Mouse (Mus musculus) embryonic facial prominence, embryonic 15.5 days (tissue): Measurements from ENCODE around the gene St5. TPM values are rescaled to one million over a fixed set of nuclear protein-coding genes. Genes with fewer than 3 reads are reported as not detected.
A peak's percentile ranks its signal among the peaks of the same experiment; 100 is the strongest.

Experiments used
- ATAC-seq: fragments of 200-750 bp; cut with Nextera tagmentation; 2 replicates; pipeline ENCODE4 v1.8.0; 2017; ENCODE audit warnings: low read depth, moderate TSS enrichment; ENCODE audit not compliant: insufficient number of reproducible peaks, low FRiP score, low TSS enrichment
- H3K27ac ChIP-seq: fragments of 300-500 bp; sonication (generic); replicated peaks from 2 replicates; pipeline ENCODE4 v1.5.1; 2015; ENCODE audit warnings: mild to moderate bottlenecking, inconsistent platforms
- H3K27me3 ChIP-seq: fragments of 300-500 bp; sonication (generic); 2 replicates; pipeline ENCODE4 v1.6.1; 2015; ENCODE audit warnings: inconsistent platforms
- H3K36me3 ChIP-seq: fragments of 300-500 bp; sonication (generic); 2 replicates; pipeline ENCODE4 v1.6.1; 2015; ENCODE audit warnings: mild to moderate bottlenecking, inconsistent platforms
- H3K4me1 ChIP-seq: fragments of 300-500 bp; sonication (generic); 2 replicates; pipeline ENCODE4 v1.6.1; 2015; ENCODE audit warnings: inconsistent platforms
- H3K4me2 ChIP-seq: fragments of 300-500 bp; sonication (generic); replicated peaks from 2 replicates; pipeline ENCODE4 v1.6.1; 2015; ENCODE audit warnings: mild to moderate bottlenecking, inconsistent platforms
- H3K4me3 ChIP-seq: fragments of 300-500 bp; sonication (generic); replicated peaks from 2 replicates; pipeline ENCODE4 v1.5.1; 2015; ENCODE audit warnings: mild to moderate bottlenecking, inconsistent platforms
- H3K9ac ChIP-seq: fragments of 300-500 bp; sonication (generic); 2 replicates; pipeline ENCODE4 v1.6.1; 2015; ENCODE audit warnings: inconsistent platforms
- H3K9me3 ChIP-seq: fragments of 300-500 bp; sonication (generic); replicated peaks from 2 replicates; pipeline ENCODE4 v1.6.1; 2016; ENCODE audit warnings: inconsistent platforms
- WGBS: fragments of 180-500 bp; shearing (Covaris S2); methylation state at CpG from one replicate; pipeline ENCODE4 v1.1.7; 2015; 5-methylcytosine and 5-hydroxymethylcytosine counted together
- polyA plus RNA-seq: library from polyadenylated mRNA; unstranded; fragments of >200 nt; fragmentation: Nextera tagmentation; extraction: Ambion mirVana; gene quantifications from 2 replicates; pipeline ENCODE4 v1.2.1, GENCODE M21; 2015

The St5 gene
- 49.8 and 52.4 TPM in 2 replicates for polyA plus RNA-seq

GRCm38 (mm10) chr7:109703190-109704015 is at the start of gene St5, which contains the start of gene Akip1:
Gene St5 (minus strand): TSS chr7:109703605.
Gene Akip1 (plus strand): TSS chr7:109703690.
- Histone ChIP-seq H3K4me3 (peak within 1 kb of the TSS; percentile 60), H3K4me2 (peak within 1 kb of the TSS; percentile 82), H3K27me3 (no peaks in the 10 kb centered on the region), H3K36me3 (no peaks in the 10 kb centered on the region), H3K4me1 (peaks cover 24% of the 10 kb centered on the region), H3K27ac (peak within 1 kb of the TSS; percentile 80), H3K9ac (peak within 1 kb of the TSS; percentile 44), H3K9me3 (no peaks in the 10 kb centered on the region)
- ATAC-seq: peak; percentile 93
- WGBS: under 1% methylated on average over 61 of the region's 61 CpGs

- H3K27me3 ChIP-seq: no peaks in the 10 kb centered on the region
- peak within 1 kb of the TSS; percentile 84 for H3K27ac ChIP-seq
- no peaks in the 10 kb centered on the region for H3K9me3 ChIP-seq
- peak; percentile 87 for ATAC-seq
- H3K4me1 ChIP-seq: peaks cover 19% of the 10 kb centered on the region
- peak within 1 kb of the TSS; percentile 86 for H3K9ac ChIP-seq
- WGBS: under 1% methylated on average over 74 of the region's 74 CpGs
- H3K36me3 ChIP-seq: no peaks in the 10 kb centered on the region
- H3K4me3 ChIP-seq: peak within 1 kb of the TSS; percentile 80
- H3K4me2 ChIP-seq: peak within 1 kb of the TSS; percentile 74
These were observed 48.9 kb upstream of the St5 start, which contains the start of gene Tmem9b for GRCm38 (mm10) chr7:109752008-109752925. Gene Tmem9b (minus strand): TSS chr7:109752875.

GRCm38 (mm10) chr7:109751427-109752007 is 48.1 kb upstream of the St5 start:
- H3K4me3 ChIP-seq: peak overlapping the region; percentile 80
- peak overlapping the region; percentile 84; the same call in 1 of the 2 replicates for H3K27ac ChIP-seq
- WGBS: 2% methylated on average over 13 of the region's 13 CpGs
- peak overlapping the region; percentile 86 for H3K9ac ChIP-seq
- peaks cover 19% of the 10 kb centered on the region for H3K4me1 ChIP-seq
- no peaks in the 10 kb centered on the region for H3K27me3 ChIP-seq
- peaks cover 3% of the 10 kb centered on the region; the same call in 1 of the 2 replicates for H3K36me3 ChIP-seq
- ATAC-seq: no peak
- no peaks in the 10 kb centered on the region for H3K9me3 ChIP-seq
- peak overlapping the region; percentile 74 for H3K4me2 ChIP-seq

GRCm38 (mm10) chr7:109747747-109748146 is 44.3 kb upstream of the St5 start:
- WGBS: 60% methylated on average over 1 of the region's 1 CpGs
- Histone ChIP-seq H3K27me3 (no peaks in the 10 kb centered on the region), H3K9me3 (no peaks in the 10 kb centered on the region), H3K4me3 (no peak overlapping the region), H3K27ac (no peak overlapping the region), H3K4me1 (no peaks in the 10 kb centered on the region), H3K36me3 (peaks cover 32% of the 10 kb centered on the region), H3K9ac (no peak overlapping the region), H3K4me2 (no peak overlapping the region)
- ATAC-seq: no peak

GRCm38 (mm10) chr7:109741703-109742102 is 38.3 kb upstream of the St5 start:
- Histone ChIP-seq H3K9ac (no peak overlapping the region), H3K27me3 (no peaks in the 10 kb centered on the region), H3K9me3 (no peaks in the 10 kb centered on the region), H3K4me2 (no peak overlapping the region), H3K4me1 (no peaks in the 10 kb centered on the region), H3K27ac (no peak overlapping the region), H3K4me3 (no peak overlapping the region), H3K36me3 (peaks cover 53% of the 10 kb centered on the region)
- ATAC-seq: no peak
- 85% methylated on average over 4 of the region's 4 CpGs for WGBS

GRCm38 (mm10) chr7:109741060-109741459 is 37.7 kb upstream of the St5 start:
- no peaks in the 10 kb centered on the region for H3K27me3 ChIP-seq
- H3K36me3 ChIP-seq: peaks cover 54% of the 10 kb centered on the region
- no peak overlapping the region for H3K4me2 ChIP-seq
- H3K9ac ChIP-seq: no peak overlapping the region
- no peak for ATAC-seq
- no peak overlapping the region for H3K27ac ChIP-seq
- no peak overlapping the region for H3K4me3 ChIP-seq
- 78% methylated on average over 1 of the region's 1 CpGs for WGBS
- no peaks in the 10 kb centered on the region for H3K9me3 ChIP-seq
- no peaks in the 10 kb centered on the region for H3K4me1 ChIP-seq

GRCm38 (mm10) chr7:109739822-109740370 is 36.5 kb upstream of the St5 start:
- Histone ChIP-seq H3K9ac (no peak overlapping the region), H3K4me1 (no peaks in the 10 kb centered on the region), H3K4me2 (no peak overlapping the region), H3K27ac (no peak overlapping the region), H3K9me3 (no peaks in the 10 kb centered on the region), H3K27me3 (no peaks in the 10 kb centered on the region), H3K4me3 (no peak overlapping the region), H3K36me3 (peaks cover 51% of the 10 kb centered on the region)
- no peak for ATAC-seq
- WGBS: 72% methylated on average over 5 of the region's 5 CpGs

DNA sequence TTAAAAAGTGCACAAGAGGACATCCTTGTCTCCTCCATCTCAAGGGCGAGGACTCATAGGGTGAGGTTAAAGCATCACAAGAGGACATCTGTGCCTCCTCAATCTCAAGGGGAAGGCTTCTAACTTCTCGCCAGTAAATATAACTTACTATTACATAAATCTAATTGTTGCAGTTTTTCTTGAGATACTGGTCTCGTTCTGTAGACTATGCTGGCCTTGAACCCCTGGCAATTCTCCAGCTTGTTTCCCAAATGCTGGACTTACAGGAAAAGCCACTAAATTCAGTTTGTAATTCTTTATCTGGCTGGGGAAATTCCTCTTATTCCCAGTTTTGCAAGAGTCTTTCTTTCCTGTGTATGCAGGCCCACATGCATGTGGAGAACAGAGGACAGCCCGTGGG is 31.4 kb upstream of the St5 start:
- Histone ChIP-seq H3K9me3 (no peaks in the 10 kb centered on the region), H3K9ac (no peak overlapping the region), H3K36me3 (peaks cover 24% of the 10 kb centered on the region), H3K27me3 (no peaks in the 10 kb centered on the region), H3K4me1 (peaks cover 6% of the 10 kb centered on the region; the same call in 1 of the 2 replicates), H3K4me3 (no peak overlapping the region), H3K27ac (no peak overlapping the region), H3K4me2 (no peak overlapping the region)
- WGBS: 85% methylated on average over 4 of the region's 4 CpGs
- ATAC-seq: no peak

- Histone ChIP-seq H3K4me1 (peaks cover 11% of the 10 kb centered on the region; the same call in 1 of the 2 replicates), H3K9ac (no peak within 1 kb of the TSS), H3K36me3 (peaks cover 13% of the 10 kb centered on the region), H3K4me2 (no peak within 1 kb of the TSS), H3K27ac (0 out of 2 replicates have a peak within 1 kb of the TSS, but pooled peaks have one; percentile 9), H3K27me3 (no peaks in the 10 kb centered on the region), H3K9me3 (no peaks in the 10 kb centered on the region), H3K4me3 (no peak within 1 kb of the TSS)
- no peak for ATAC-seq
- WGBS: 62% methylated on average over 5 of the region's 5 CpGs
These were observed 28.2 kb upstream of the St5 start, which contains the start of gene Ascl3 for GRCm38 (mm10) chr7:109731626-109732025. Gene Ascl3 (minus strand): TSS chr7:109731726.

DNA sequence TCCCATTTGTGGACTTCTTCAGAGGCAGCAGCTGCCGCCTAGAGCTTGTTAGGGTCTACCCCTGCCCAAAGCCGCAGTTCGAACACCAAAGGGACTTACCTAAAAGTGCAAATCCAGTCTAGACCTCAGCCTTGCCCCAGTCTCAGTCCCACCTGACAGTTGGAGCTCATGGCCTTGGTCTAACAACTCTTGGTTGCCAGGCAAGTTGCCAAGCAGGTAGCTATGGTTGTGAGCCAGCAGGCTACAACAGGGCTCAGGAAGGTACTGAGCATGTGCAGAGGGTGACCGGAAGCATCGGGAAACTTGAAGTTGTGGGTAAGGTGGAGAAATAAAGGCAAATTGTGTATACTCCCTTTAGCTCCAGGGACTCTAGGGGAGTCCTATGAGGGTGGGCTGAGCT is 20.3 kb upstream of the St5 start, which contains the start of gene BC051019:
Gene BC051019, minus strand, starts transcription at position 154 of the 400 bp plus-strand sequence.
- H3K4me1 ChIP-seq: no peaks in the 10 kb centered on the region
- H3K27ac ChIP-seq: no peak within 1 kb of the TSS
- no peaks in the 10 kb centered on the region for H3K27me3 ChIP-seq
- no peaks in the 10 kb centered on the region for H3K9me3 ChIP-seq
- ATAC-seq: no peak
- no peak within 1 kb of the TSS for H3K4me3 ChIP-seq
- WGBS: 89% methylated on average over 5 of the region's 5 CpGs
- H3K9ac ChIP-seq: no peak within 1 kb of the TSS
- H3K36me3 ChIP-seq: no peaks in the 10 kb centered on the region
- H3K4me2 ChIP-seq: no peak within 1 kb of the TSS
